Mouse (Mus musculus): ENCODE results near the gene Gm10974. TPM values are rescaled to one million over a fixed set of nuclear protein-coding genes. Genes with fewer than 3 reads are reported as not detected.
A peak's percentile ranks its signal among the peaks of the same experiment; 100 is the strongest.

The Gm10974 gene
- not detected in 2 replicates for polyA plus RNA-seq (2012; ENCODE audit: insufficient read depth, low replicate concordance)

- Histone ChIP-seq H3K9me3 (peaks cover 27% of the 10 kb centered on the region), H3K4me3 (replicated peaks) (no peak within 1 kb of the TSS), H3K27me3 (replicated peaks) (no peaks in the 10 kb centered on the region), H3K36me3 (replicated peaks; ENCODE audit: low read length) (peaks cover 72% of the 10 kb centered on the region), H3K4me1 (peaks cover 56% of the 10 kb centered on the region)
- no peak for TF ChIP-seq FLI1 (IDR thresholded peaks at IDR 0.05; ENCODE audit: low read length)
- no peak for TF ChIP-seq GATA1 (IDR thresholded peaks at IDR 0.05; ENCODE audit: borderline replicate concordance, low read length)
Measured at GRCm38 (mm10) chr7:66365904-66366303, at the start of gene Gm10974. Gm10974 (plus strand) TSS chr7:66365905.

- no peak overlapping the region for H3K4me3 ChIP-seq (replicated peaks)
- no peaks in the 10 kb centered on the region for H3K27me3 ChIP-seq (replicated peaks)
- no peaks in the 10 kb centered on the region for H3K9me3 ChIP-seq
- peaks cover 29% of the 10 kb centered on the region for H3K36me3 ChIP-seq (replicated peaks; ENCODE audit: low read length)
- H3K4me1 ChIP-seq = peaks cover 13% of the 10 kb centered on the region
- TF ChIP-seq GATA1 (IDR thresholded peaks at IDR 0.05; ENCODE audit: borderline replicate concordance, low read length) (no peak), FLI1 (IDR thresholded peaks at IDR 0.05; ENCODE audit: low read length) (no peak)
Measured at GRCm38 (mm10) chr7:66318147-66318546, 47.6 kb upstream of the Gm10974 start.

GRCm38 (mm10) chr7:66320996-66321395 is 44.7 kb upstream of the Gm10974 start:
- Histone ChIP-seq H3K36me3 (replicated peaks; ENCODE audit: low read length) (peaks cover 53% of the 10 kb centered on the region), H3K4me1 (peaks cover 31% of the 10 kb centered on the region), H3K9me3 (no peaks in the 10 kb centered on the region), H3K4me3 (replicated peaks) (no peak overlapping the region), H3K27me3 (replicated peaks) (no peaks in the 10 kb centered on the region)
- TF ChIP-seq GATA1 (IDR thresholded peaks at IDR 0.05; ENCODE audit: borderline replicate concordance, low read length) (no peak), FLI1 (IDR thresholded peaks at IDR 0.05; ENCODE audit: low read length) (no peak)

GRCm38 (mm10) chr7:66323252-66324015 is 42.3 kb upstream of the Gm10974 start:
- Histone ChIP-seq H3K27me3 (replicated peaks) (no peaks in the 10 kb centered on the region), H3K4me3 (replicated peaks) (no peak overlapping the region), H3K36me3 (replicated peaks; ENCODE audit: low read length) (peaks cover 73% of the 10 kb centered on the region), H3K4me1 (peaks cover 31% of the 10 kb centered on the region), H3K9me3 (no peaks in the 10 kb centered on the region)
- no peak for TF ChIP-seq GATA1 (IDR thresholded peaks at IDR 0.05; ENCODE audit: borderline replicate concordance, low read length)

GRCm38 (mm10) chr7:66325419-66326053 is 40.2 kb upstream of the Gm10974 start:
- no peaks in the 10 kb centered on the region for H3K9me3 ChIP-seq
- no peak for TF ChIP-seq FLI1 (IDR thresholded peaks at IDR 0.05; ENCODE audit: low read length)
- TF ChIP-seq GATA1 (IDR thresholded peaks at IDR 0.05; ENCODE audit: borderline replicate concordance, low read length) = no peak
- peaks cover 46% of the 10 kb centered on the region for H3K4me1 ChIP-seq
- H3K36me3 ChIP-seq (replicated peaks; ENCODE audit: low read length) = peaks cover 94% of the 10 kb centered on the region
- no peaks in the 10 kb centered on the region for H3K27me3 ChIP-seq (replicated peaks)
- no peak overlapping the region for H3K4me3 ChIP-seq (replicated peaks)

GRCm38 (mm10) chr7:66327516-66327915 is 38.2 kb upstream of the Gm10974 start:
- Histone ChIP-seq H3K4me3 (replicated peaks) (no peak overlapping the region), H3K27me3 (replicated peaks) (no peaks in the 10 kb centered on the region), H3K9me3 (no peaks in the 10 kb centered on the region), H3K36me3 (replicated peaks; ENCODE audit: low read length) (peaks cover 97% of the 10 kb centered on the region), H3K4me1 (peaks cover 51% of the 10 kb centered on the region)
- no peak for TF ChIP-seq FLI1 (IDR thresholded peaks at IDR 0.05; ENCODE audit: low read length)
- no peak for TF ChIP-seq GATA1 (IDR thresholded peaks at IDR 0.05; ENCODE audit: borderline replicate concordance, low read length)

DNA sequence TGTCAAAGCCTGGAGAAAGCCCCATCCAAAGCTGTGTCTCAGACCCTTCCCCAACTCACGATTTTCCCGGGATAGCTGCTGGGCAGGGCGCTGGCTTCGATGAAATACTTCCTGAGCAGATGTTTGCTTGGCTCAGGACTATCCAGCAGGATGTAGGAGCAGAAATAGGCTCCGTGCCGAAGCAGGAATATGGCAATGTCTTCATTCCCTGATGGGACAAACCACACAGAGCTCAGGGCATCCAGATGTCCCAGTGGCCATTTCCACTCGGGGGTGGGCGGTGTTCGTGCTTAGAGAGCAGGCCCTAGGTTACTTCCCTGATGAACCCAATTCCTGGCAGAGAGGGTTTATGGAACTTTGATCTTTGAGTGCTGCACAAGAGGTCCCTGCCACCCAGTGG is 35.1 kb upstream of the Gm10974 start:
- peaks cover 57% of the 10 kb centered on the region for H3K4me1 ChIP-seq
- H3K4me3 ChIP-seq (replicated peaks) = no peak overlapping the region
- H3K9me3 ChIP-seq = 0 out of 2 replicates have a peak, but pooled peaks cover 4% of the 10 kb centered on the region
- peaks cover 98% of the 10 kb centered on the region for H3K36me3 ChIP-seq (replicated peaks; ENCODE audit: low read length)
- no peak for TF ChIP-seq FLI1 (IDR thresholded peaks at IDR 0.05; ENCODE audit: low read length)
- no peak for TF ChIP-seq GATA1 (IDR thresholded peaks at IDR 0.05; ENCODE audit: borderline replicate concordance, low read length)
- no peaks in the 10 kb centered on the region for H3K27me3 ChIP-seq (replicated peaks)

DNA sequence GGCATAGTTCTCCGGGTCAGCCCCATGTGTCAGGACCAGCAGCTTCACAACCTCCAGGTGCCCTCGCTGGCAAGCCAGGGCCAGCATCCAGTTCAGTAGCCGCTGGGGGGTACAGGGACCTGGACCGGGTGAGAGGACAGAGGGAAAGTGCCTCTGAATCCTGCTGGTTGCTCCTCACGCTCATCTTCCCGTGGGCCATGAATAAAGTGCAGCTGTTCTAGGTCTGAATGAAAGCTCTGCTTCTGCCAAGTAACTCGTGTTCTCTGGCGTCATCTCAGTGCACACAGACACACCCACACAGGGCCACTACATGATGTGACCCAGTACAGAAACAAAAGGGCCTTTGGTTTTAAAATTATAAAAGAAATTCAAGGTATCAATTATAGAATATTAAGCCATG is 33.4 kb upstream of the Gm10974 start:
- Histone ChIP-seq H3K4me3 (replicated peaks) (no peak overlapping the region), H3K4me1 (peaks cover 72% of the 10 kb centered on the region), H3K9me3 (0 out of 2 replicates have a peak, but pooled peaks cover 4% of the 10 kb centered on the region), H3K36me3 (replicated peaks; ENCODE audit: low read length) (peaks cover 88% of the 10 kb centered on the region), H3K27me3 (replicated peaks) (no peaks in the 10 kb centered on the region)
- TF ChIP-seq FLI1 (IDR thresholded peaks at IDR 0.05; ENCODE audit: low read length) (no peak), GATA1 (IDR thresholded peaks at IDR 0.05; ENCODE audit: borderline replicate concordance, low read length) (no peak)

DNA sequence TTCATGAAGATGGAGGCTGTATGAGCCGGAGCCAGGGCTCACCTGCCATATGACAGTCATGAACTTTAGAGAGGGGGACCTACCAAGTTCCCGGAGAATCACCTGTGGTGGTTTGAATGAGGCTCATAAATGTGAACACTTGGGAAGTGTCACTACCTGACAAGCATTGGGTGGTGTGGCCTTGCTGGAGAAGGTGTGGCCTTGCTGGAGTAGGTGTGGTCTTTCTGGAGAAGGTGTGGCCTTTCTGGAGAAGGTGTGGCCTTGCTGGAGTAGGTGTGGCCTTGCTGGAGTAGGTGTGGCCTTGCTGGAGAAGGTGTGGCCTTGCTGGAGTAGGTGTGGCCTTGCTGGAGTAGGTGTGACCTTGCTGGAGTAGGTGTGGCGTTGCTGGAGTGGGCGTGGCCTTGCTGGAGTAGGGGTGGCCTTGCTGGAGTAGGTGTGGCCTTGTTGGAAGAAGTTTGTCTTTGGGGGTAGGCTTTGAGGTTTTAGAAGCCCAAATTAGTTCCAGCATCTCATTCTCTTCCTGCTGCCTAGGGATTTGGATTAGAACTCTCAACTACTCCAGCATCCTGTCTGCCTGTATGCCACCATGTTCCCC is 31.7 kb upstream of the Gm10974 start:
- H3K27me3 ChIP-seq (replicated peaks) = no peaks in the 10 kb centered on the region
- peaks cover 74% of the 10 kb centered on the region for H3K36me3 ChIP-seq (replicated peaks; ENCODE audit: low read length)
- no peak overlapping the region for H3K4me3 ChIP-seq (replicated peaks)
- TF ChIP-seq GATA1 (IDR thresholded peaks at IDR 0.05; ENCODE audit: borderline replicate concordance, low read length) (no peak), FLI1 (IDR thresholded peaks at IDR 0.05; ENCODE audit: low read length) (no peak)
- peaks cover 89% of the 10 kb centered on the region for H3K4me1 ChIP-seq
- H3K9me3 ChIP-seq = 0 out of 2 replicates have a peak, but pooled peaks cover 4% of the 10 kb centered on the region

GRCm38 (mm10) chr7:66336955-66337354 is 28.8 kb upstream of the Gm10974 start:
- Histone ChIP-seq H3K27me3 (replicated peaks) (no peaks in the 10 kb centered on the region), H3K4me1 (peaks cover 96% of the 10 kb centered on the region), H3K4me3 (replicated peaks) (peak overlapping the region; percentile 19), H3K9me3 (0 out of 2 replicates have a peak, but pooled peaks cover 4% of the 10 kb centered on the region), H3K36me3 (replicated peaks; ENCODE audit: low read length) (peaks cover 66% of the 10 kb centered on the region)
- TF ChIP-seq GATA1 (IDR thresholded peaks at IDR 0.05; ENCODE audit: borderline replicate concordance, low read length) (no peak), FLI1 (IDR thresholded peaks at IDR 0.05; ENCODE audit: low read length) (no peak)
